Mouse (Mus musculus) megakaryocyte, embryonic 14.5 days (primary cell): Measurements from ENCODE around the gene Plekhg3. TPM values are rescaled to one million over a fixed set of nuclear protein-coding genes. Genes with fewer than 3 reads are reported as not detected.

Source experiments
- H3K27me3 ChIP-seq: replicated peaks from 2 replicates; pipeline ENCODE3; 2012; ENCODE audit warnings: inconsistent platforms
- H3K36me3 ChIP-seq: replicated peaks from 2 replicates; pipeline ENCODE3; 2012; ENCODE audit warnings: low read length, inconsistent platforms, mixed read lengths
- H3K4me1 ChIP-seq: 2 replicates; pipeline ENCODE4 v1.6.1; 2012; ENCODE audit warnings: inconsistent platforms
- H3K4me3 ChIP-seq: replicated peaks from 2 replicates; pipeline ENCODE3; 2012; ENCODE audit warnings: moderate library complexity, mild to moderate bottlenecking, inconsistent platforms
- H3K9me3 ChIP-seq: 2 replicates; pipeline ENCODE4 v1.6.1; 2012; ENCODE audit warnings: inconsistent platforms
- FLI1 ChIP-seq: IDR thresholded peaks from 2 replicates; pipeline ENCODE4 v1.6.1; 2012; ENCODE audit warnings: low read length, inconsistent platforms, mixed read lengths
- GATA1 ChIP-seq: IDR thresholded peaks from 3 replicates; pipeline ENCODE4 v1.6.1; 2012; ENCODE audit warnings: mixed read lengths, low read length, inconsistent platforms, borderline replicate concordance
- polyA plus RNA-seq: library from polyadenylated mRNA; stranded (reverse); fragments of >175 nt; gene quantifications from 2 replicates; pipeline ENCODE4 v1.2.3, GENCODE M21; 2012; ENCODE audit warnings: low replicate concordance; ENCODE audit not compliant: insufficient read depth

The Plekhg3 gene
- 2.2 and 4.4 TPM in 2 replicates for polyA plus RNA-seq

DNA sequence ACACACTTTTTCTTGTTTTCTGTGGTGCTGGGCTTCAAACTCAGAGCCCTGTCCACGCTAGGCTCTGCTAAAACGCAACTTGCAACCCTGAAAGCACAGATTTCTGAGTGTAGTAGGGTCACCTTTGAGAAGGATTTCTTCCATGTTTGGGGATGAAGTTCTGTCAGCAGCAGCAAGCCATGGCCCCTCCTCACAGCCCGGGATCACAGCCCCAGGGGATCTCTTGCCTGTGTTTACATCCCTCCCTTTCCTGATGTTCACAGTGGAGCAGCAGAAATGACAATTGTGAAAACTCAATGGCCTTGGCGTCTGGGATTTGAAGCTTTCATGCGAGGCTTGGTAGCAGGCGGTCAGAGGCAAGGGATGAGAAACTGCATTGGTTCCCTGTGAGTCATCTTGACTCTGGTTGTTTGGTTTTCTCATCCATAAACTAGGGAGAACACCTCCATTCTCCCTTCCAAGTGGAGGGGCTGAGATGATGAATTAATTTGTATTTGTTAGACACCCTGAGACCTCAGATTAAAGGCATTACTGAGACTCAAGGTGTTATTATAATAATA is at the start of gene Plekhg3:
Plekhg3 (plus strand) TSS at position 312 of the 560 bp plus-strand sequence.
- no peaks in the 10 kb centered on the region for H3K36me3 ChIP-seq
- H3K4me3 ChIP-seq = no peak within 1 kb of the TSS
- H3K9me3 ChIP-seq = no peaks in the 10 kb centered on the region
- TF ChIP-seq FLI1 = no peak
- H3K27me3 ChIP-seq = peaks cover 89% of the 10 kb centered on the region
- H3K4me1 ChIP-seq = peaks cover 48% of the 10 kb centered on the region

DNA sequence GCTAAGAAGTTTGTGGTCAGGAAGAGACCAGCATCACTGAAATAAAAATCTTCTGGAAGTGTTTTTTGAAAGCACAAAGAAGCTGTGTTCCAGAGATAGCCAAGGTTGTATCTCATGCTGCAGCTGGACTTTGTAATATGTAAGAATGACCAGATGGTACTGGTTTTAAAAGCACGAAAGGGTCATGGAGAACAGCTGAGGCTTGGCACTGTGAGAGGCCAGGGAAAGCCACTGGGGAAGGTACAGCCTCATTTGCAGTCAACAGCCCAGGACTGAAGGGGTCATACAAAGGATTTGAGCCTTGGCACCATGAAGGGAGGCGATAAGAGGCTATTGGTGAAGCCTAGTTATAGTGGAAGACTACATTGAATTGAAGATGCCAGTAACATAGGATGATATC is 48.2 kb upstream of the Plekhg3 start:
- H3K36me3 ChIP-seq = peaks cover 5% of the 10 kb centered on the region
- H3K9me3 ChIP-seq = peaks cover 14% of the 10 kb centered on the region
- no peak for TF ChIP-seq FLI1
- no peak for TF ChIP-seq GATA1
- H3K4me3 ChIP-seq = no peak overlapping the region
- peaks cover 77% of the 10 kb centered on the region for H3K4me1 ChIP-seq
- H3K27me3 ChIP-seq = peaks cover 5% of the 10 kb centered on the region

DNA sequence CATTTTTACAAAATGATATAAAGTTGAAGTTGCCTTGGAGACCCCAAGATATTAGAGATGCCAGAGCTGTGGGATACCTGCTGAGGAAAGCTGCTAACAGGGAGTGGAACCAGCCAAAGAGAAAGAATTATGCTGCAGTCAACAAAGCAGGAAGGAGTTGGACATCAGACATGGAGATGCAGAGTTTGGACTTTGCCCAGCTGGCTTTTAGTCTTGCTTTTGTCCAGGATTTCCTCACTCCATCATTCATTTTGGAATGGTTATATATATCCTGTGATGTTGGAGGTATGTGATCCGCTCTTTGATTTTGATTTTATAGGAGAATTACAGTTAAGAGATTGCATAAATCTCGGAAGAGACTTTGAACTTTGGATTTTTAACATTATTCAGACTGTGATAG is 47.7 kb upstream of the Plekhg3 start:
- H3K36me3 ChIP-seq = peaks cover 5% of the 10 kb centered on the region
- H3K9me3 ChIP-seq = peaks cover 14% of the 10 kb centered on the region
- peaks cover 4% of the 10 kb centered on the region for H3K27me3 ChIP-seq
- TF ChIP-seq FLI1 (no peak), GATA1 (no peak)
- H3K4me1 ChIP-seq = peaks cover 77% of the 10 kb centered on the region
- no peak overlapping the region for H3K4me3 ChIP-seq

DNA sequence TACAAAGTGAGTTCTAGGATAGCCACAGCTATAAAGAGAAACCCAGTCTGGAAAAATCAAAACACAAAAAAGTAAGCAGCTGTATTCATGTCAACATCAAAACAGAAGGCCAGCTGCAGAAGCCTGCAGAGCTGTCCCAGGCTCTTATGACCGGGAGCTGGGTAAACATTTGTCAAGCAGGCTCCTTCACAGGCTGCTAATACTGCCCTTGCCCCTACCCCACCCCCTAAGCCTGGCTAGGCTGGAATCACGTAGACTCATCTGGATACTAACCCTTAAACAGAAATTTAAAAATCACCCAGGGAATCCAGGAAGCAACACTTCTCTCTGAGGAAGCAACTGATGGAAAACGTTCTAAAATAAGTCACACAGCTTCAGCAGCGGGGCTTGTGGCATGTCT is 45.8 kb upstream of the Plekhg3 start:
- H3K9me3 ChIP-seq = peaks cover 14% of the 10 kb centered on the region
- no peak for TF ChIP-seq FLI1
- no peak for TF ChIP-seq GATA1
- H3K27me3 ChIP-seq = peaks cover 2% of the 10 kb centered on the region
- no peak overlapping the region for H3K4me3 ChIP-seq
- H3K36me3 ChIP-seq = peaks cover 5% of the 10 kb centered on the region
- H3K4me1 ChIP-seq = peaks cover 68% of the 10 kb centered on the region

DNA sequence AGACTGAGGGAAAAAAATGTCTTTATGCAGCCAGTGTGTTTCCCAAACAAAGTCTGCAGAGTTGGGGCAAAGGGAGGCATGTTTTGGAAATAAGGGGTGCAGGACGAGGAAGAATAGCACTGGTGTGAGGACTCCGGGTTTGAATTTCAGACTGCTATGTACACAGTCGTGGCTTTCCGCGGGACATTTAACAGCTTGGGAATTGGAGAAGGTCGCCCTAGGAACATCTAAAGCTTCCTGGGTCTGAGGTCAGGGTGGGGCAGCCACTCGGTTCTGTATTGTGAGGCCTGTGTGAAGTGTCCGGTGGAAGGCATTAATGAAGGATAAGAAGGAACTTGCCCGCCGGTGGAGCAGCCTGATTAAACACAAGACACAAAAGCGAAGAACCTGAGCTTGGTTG is 45.3 kb upstream of the Plekhg3 start:
- no peak overlapping the region for H3K4me3 ChIP-seq
- H3K4me1 ChIP-seq = peaks cover 68% of the 10 kb centered on the region
- TF ChIP-seq GATA1 = no peak
- TF ChIP-seq FLI1 = no peak
- peaks cover under 1% of the 10 kb centered on the region for H3K27me3 ChIP-seq
- H3K9me3 ChIP-seq = peaks cover 13% of the 10 kb centered on the region
- H3K36me3 ChIP-seq = peaks cover 5% of the 10 kb centered on the region

DNA sequence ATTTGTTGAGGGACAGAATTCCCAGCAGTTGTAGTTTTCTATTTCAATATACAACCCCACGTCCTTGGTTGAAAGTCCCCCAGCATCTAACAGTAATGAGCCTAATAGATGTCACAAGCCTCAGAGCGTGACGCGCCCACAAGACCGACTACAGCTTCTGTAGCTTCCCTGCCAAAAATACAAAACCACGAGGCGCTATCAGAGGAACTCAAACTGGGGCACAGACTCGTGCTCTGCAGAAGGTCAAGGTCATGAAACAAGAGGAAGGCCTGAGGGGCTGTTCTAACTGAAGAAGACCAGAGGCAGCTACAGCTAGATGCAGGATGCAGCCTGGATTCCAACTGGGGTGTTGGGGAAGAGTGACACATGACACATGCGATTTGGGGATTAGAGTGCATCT is 43.7 kb upstream of the Plekhg3 start:
- H3K9me3 ChIP-seq = peaks cover 13% of the 10 kb centered on the region
- H3K4me3 ChIP-seq = peak overlapping the region; percentile 39
- H3K27me3 ChIP-seq = no peaks in the 10 kb centered on the region
- TF ChIP-seq FLI1 (no peak), GATA1 (no peak)
- peaks cover 61% of the 10 kb centered on the region for H3K4me1 ChIP-seq
- peaks cover 4% of the 10 kb centered on the region for H3K36me3 ChIP-seq

DNA sequence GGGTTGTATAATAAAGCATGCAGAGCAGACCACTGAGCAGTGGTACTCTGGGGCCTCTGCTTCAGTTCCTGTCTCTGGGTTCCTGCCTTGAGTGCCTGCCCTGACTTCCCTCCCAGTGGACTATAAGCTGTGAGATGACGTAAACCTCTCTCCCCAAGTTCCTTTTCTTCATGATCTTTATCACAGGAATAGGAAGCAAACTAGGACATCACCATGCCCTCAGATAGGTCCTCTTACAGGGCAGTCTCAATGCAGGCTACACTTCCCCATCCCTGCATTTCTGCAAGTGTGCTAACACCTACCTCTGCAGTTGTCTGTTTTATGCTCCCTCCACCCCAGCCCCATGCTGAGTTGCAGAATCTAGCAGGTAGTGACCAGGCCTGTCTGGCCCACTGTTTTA is 39.9 kb upstream of the Plekhg3 start:
- no peak for TF ChIP-seq FLI1
- TF ChIP-seq GATA1 = no peak
- H3K27me3 ChIP-seq = peaks cover 7% of the 10 kb centered on the region
- H3K4me1 ChIP-seq = peaks cover 39% of the 10 kb centered on the region
- peaks cover 13% of the 10 kb centered on the region for H3K9me3 ChIP-seq
- H3K36me3 ChIP-seq = peaks cover 4% of the 10 kb centered on the region
- H3K4me3 ChIP-seq = no peak overlapping the region

DNA sequence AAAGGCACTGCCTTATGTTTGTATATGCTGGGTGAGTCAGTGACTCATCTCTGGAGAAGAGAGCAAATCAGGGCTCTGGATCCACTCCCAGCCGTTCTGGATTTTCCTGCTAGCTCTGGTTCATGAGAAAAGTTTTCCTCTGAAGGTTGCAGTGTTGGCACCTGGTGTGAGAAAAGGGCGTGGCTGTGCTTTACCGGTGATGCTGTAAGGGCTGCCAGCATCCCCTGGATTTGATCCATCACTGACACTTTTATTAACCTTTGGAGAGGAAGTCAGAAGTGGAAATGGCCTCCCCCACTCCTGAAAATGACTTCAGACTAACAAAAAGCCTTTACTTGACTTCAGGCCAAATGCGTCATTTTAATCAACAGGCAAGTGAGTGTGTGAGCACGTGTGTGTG is 37.2 kb upstream of the Plekhg3 start:
- Histone ChIP-seq H3K4me3 (no peak overlapping the region), H3K9me3 (peaks cover 13% of the 10 kb centered on the region), H3K36me3 (peaks cover 4% of the 10 kb centered on the region), H3K4me1 (peaks cover 24% of the 10 kb centered on the region), H3K27me3 (peaks cover 11% of the 10 kb centered on the region)
- TF ChIP-seq GATA1 = no peak
- TF ChIP-seq FLI1 = no peak

DNA sequence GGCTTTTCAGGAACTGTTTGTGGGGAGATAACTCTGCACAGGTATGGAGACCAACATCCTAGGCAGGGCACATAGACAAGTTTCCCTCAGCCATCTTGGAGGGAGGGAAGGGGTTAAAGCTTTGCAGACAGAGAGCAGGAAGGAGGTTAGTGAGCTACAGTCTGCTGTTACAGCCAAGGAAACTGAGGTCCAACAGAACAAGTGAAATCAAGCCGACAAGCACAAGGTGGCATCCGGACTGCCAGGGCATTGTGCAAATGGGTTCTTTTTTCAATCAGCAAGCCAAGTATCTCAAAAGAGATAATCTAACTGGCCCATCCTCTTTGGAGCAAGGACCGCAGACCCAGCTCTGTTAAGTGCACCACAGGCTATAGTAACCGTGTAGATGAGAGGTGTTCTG is 35.3 kb upstream of the Plekhg3 start:
- TF ChIP-seq GATA1 (no peak), FLI1 (no peak)
- H3K4me1 ChIP-seq = peaks cover 31% of the 10 kb centered on the region

DNA sequence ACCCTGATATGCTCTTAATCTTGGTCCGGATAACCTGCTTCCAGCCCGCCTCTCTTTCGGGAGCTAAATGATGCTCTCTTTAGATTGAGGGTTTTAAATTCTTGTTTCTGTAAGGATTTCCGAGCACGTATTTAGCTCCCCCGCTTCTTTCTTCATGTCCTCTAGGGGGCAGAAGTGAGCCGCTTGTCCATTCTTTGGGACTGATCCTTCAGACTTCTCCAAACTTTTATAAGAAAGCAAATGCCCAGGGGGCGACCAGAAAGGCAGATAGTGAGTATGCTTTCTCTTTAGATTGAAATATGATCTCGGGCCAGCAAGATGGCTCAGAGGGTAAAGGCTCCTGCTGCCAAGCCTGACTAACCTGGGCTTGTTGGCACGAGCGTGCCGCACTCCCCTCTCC is 34.4 kb upstream of the Plekhg3 start:
- peak overlapping the region; percentile 40 for H3K4me3 ChIP-seq
- TF ChIP-seq GATA1 (no peak), FLI1 (no peak)
- H3K36me3 ChIP-seq = no peaks in the 10 kb centered on the region
- H3K9me3 ChIP-seq = peaks cover 3% of the 10 kb centered on the region
- peaks cover 19% of the 10 kb centered on the region for H3K27me3 ChIP-seq
- peaks cover 38% of the 10 kb centered on the region for H3K4me1 ChIP-seq

More for the DNA sequence above, 35.3 kb upstream of the Plekhg3 start:
- Histone ChIP-seq H3K9me3 (peaks cover 12% of the 10 kb centered on the region), H3K36me3 (peaks cover 4% of the 10 kb centered on the region), H3K4me3 (no peak overlapping the region), H3K27me3 (peaks cover 19% of the 10 kb centered on the region)

DNA sequence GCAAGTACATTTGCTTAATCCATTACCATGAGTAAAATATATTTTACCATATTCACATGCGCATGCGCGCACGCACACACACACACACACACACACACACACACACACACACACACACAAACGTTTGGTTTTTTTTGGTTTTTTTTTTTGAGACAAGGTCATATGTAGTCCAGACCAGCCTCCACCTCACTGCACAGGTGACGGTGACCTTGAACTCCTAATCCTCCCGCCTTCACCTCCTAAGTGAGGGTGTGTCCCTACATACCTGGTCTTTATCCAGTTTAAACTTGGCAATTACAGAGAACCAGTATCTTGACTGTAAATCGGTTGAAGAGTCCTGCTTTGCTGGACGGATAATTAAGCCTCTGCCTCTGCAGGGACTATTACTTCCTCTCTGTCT is 31.4 kb upstream of the Plekhg3 start:
- no peak overlapping the region for H3K4me3 ChIP-seq
- H3K9me3 ChIP-seq = no peaks in the 10 kb centered on the region
- no peak for TF ChIP-seq FLI1
- TF ChIP-seq GATA1 = no peak
- H3K4me1 ChIP-seq = peaks cover 41% of the 10 kb centered on the region
- peaks cover 33% of the 10 kb centered on the region for H3K27me3 ChIP-seq
- no peaks in the 10 kb centered on the region for H3K36me3 ChIP-seq
